Mouse (Mus musculus): ENCODE measurements around the gene Cdh4.

DNA sequence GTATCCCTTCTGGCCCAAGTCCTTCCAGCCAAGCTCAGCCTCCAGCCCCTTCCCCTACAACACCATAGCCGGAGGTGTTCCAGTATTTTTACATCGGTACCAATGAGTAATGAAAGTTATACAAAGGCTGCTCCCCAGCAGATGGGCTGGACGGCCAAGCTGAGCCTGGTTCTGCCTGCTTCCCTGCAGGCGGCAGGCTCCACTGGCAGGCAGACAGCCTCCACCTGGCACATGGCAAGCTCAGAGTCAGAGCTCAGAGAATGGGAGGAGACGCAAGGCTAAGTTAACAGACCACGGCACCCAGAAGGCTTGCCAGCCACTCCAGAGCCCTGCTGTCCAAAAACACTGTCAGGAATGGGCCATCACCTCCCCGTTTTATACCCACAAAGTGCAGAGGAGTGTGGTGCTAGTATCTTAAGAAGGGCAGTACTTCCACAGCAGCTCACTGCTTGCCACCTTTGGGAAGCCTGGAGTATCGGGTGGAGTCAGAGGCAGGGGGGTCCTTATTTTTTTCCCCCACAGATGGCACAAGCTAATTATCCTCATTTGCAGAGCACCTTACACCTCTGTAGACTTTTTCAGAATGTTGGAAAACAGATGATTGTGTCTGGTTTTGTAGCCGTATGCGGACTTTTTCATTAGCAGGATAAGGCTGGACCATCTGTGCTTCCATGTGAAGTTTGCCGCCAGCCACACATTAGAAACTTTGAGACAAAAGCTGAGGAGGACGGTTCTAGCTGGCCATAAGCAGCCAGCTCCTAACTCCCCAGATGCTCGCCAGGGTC is 320.5 kb downstream of the Cdh4 start:
- no peak for TF ChIP-seq MAFK (IDR thresholded peaks at IDR 0.05; ENCODE audit: insufficient read depth, low read depth, low read length)
- no peak for TF ChIP-seq HCFC1 (IDR thresholded peaks at IDR 0.05; ENCODE audit: borderline replicate concordance, insufficient read depth, low read length)
- no peak for TF ChIP-seq ZNF384 (IDR thresholded peaks at IDR 0.05; ENCODE audit: low read depth, low read length)
- TF ChIP-seq ZC3H11A (IDR thresholded peaks at IDR 0.05; ENCODE audit: borderline replicate concordance, low read depth, low read length): no peak
